In the genomic region with DNA sequence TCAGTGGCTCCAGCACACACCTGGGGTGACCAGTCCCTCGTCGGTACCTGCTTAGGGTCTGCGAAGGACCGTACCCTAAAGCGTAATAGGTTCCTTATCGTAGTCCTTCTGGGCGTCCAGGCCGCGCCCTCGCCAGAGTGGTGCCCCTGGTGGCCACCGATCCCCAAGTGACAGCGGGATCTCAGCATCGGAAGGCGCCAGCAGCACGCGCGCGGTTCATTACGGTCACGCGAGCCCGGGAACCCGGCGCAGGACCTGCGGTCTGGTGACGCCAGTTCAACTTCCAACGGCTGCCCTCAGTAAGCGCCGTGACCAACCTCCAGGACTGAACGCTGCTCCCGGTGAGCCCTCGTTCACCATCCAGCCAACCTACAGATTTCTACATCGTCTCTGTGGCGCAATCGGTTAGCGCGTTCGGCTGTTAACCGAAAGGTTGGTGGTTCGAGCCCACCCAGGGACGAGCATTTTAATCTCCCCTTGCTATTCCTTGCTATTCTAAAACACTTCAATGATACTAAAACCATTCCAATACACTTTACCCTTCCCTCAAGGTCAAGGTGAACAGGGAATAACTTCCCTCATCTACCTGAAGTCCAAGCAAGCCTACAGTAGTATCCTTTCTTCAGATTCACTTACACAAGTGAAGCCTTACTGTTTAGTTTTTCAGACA, we compare ENCODE assay signal across 8 mouse cellular contexts. TPM values are rescaled to one million over a fixed set of nuclear protein-coding genes. Genes with fewer than 3 reads are reported as not detected.
DNase-seq lines count a peak whose midpoint lies in the region; ATAC-seq and TF ChIP-seq lines count a peak whose summit lies in the region.

No protein-coding gene starts in this region.

- peak; percentile 17 to 21 for DNase-seq in cerebellum, postnatal 25 days
- peak; percentile 56 for DNase-seq in embryo, embryonic 11.5 days (ENCODE audit: low read depth, low spot score)
- no peak for DNase-seq in heart, postnatal 0 days (ENCODE audit: low spot score)
- DNase-seq in cerebellum, adult 9-10 months, result no peak

- peak overlapping the region; percentile 18; the same call in 1 of the 2 replicates for H3K4me2 ChIP-seq in heart, postnatal 0 days (ENCODE audit: low read depth, low read length)
- H3K4me2 ChIP-seq in liver, embryonic 12.5 days, result peak overlapping the region; percentile 86
- H3K4me2 ChIP-seq in neural tube, embryonic 15.5 days, result peak overlapping the region; percentile 47

- no peak overlapping the region for H3K9ac ChIP-seq in heart, postnatal 0 days (replicated peaks; ENCODE audit: low read depth, low read length)
- H3K9ac ChIP-seq in liver, embryonic 12.5 days, result peak overlapping the region; percentile 58
- no peak overlapping the region for H3K9ac ChIP-seq in neural tube, embryonic 15.5 days (replicated peaks)

- H3K27me3 ChIP-seq in C2C12 (ENCODE audit: control insufficient read depth, insufficient read depth, insufficient read length), result no peaks in the 10 kb centered on the region
- H3K27me3 ChIP-seq in heart, postnatal 0 days (ENCODE audit: control insufficient read depth, insufficient read depth, low read length), result peaks cover 97% of the 10 kb centered on the region
- peaks cover 86% of the 10 kb centered on the region for H3K27me3 ChIP-seq in liver, embryonic 12.5 days (replicated peaks)
- H3K27me3 ChIP-seq in neural tube, embryonic 15.5 days (replicated peaks), result peaks cover 91% of the 10 kb centered on the region

- no peak overlapping the region for H3K27ac ChIP-seq in heart, postnatal 0 days (ENCODE audit: low read depth)
- H3K27ac ChIP-seq in liver, embryonic 12.5 days, result no peak overlapping the region
- no peak overlapping the region for H3K27ac ChIP-seq in neural tube, embryonic 15.5 days (replicated peaks)

- H3K9me3 ChIP-seq in heart, postnatal 0 days (replicated peaks; ENCODE audit: control insufficient read depth, low read length), result no peaks in the 10 kb centered on the region
- H3K9me3 ChIP-seq in liver, embryonic 12.5 days (replicated peaks), result no peaks in the 10 kb centered on the region
- no peaks in the 10 kb centered on the region for H3K9me3 ChIP-seq in neural tube, embryonic 15.5 days (replicated peaks)

- no peaks in the 10 kb centered on the region for H3K36me3 ChIP-seq in C2C12 (ENCODE audit: control insufficient read depth, insufficient read depth)
- no peaks in the 10 kb centered on the region for H3K36me3 ChIP-seq in heart, postnatal 0 days (replicated peaks; ENCODE audit: control insufficient read depth, insufficient read depth, low read length)
- no peaks in the 10 kb centered on the region for H3K36me3 ChIP-seq in liver, embryonic 12.5 days
- no peaks in the 10 kb centered on the region for H3K36me3 ChIP-seq in neural tube, embryonic 15.5 days

- H3K79me3 ChIP-seq in C2C12 (ENCODE audit: low read depth), result no peaks in the 10 kb centered on the region

- no peaks in the 10 kb centered on the region for H3K79me2 ChIP-seq in C2C12 (ENCODE audit: control insufficient read depth, insufficient read depth)

- H3K4me1 ChIP-seq in heart, postnatal 0 days (ENCODE audit: control insufficient read depth, insufficient read depth), result no peaks in the 10 kb centered on the region
- H3K4me1 ChIP-seq in liver, embryonic 12.5 days, result peaks cover 35% of the 10 kb centered on the region
- peaks cover 8% of the 10 kb centered on the region for H3K4me1 ChIP-seq in neural tube, embryonic 15.5 days

- no peak for TF ChIP-seq EP300 in heart, postnatal 0 days (IDR thresholded peaks at IDR 0.05; ENCODE audit: low read depth)

- ATAC-seq in cerebellum, adult (ENCODE audit: insufficient number of reproducible peaks, low FRiP score, low TSS enrichment), result no peak
- ATAC-seq in heart, postnatal 0 days (ENCODE audit: insufficient read depth, low read depth), result no peak
- ATAC-seq in liver, embryonic 12.5 days, result peak; percentile 79
- ATAC-seq in neural tube, embryonic 15.5 days (ENCODE audit: low FRiP score), result no peak

- no peak overlapping the region for H3K4me3 ChIP-seq in C2C12 (ENCODE audit: insufficient read depth, poor library complexity, severe bottlenecking)
- H3K4me3 ChIP-seq in heart, postnatal 0 days (ENCODE audit: low read depth, low read length), result peak overlapping the region; percentile 22
- peak overlapping the region; percentile 63 for H3K4me3 ChIP-seq in liver, embryonic 12.5 days
- peak overlapping the region; percentile 33 for H3K4me3 ChIP-seq in neural tube, embryonic 15.5 days (replicated peaks)

- TF ChIP-seq CTCF in C2C12 (IDR thresholded peaks at IDR 0.05; ENCODE audit: control insufficient read depth, insufficient read depth, insufficient read length), result no peak
- TF ChIP-seq CTCF in heart, postnatal 0 days (IDR thresholded peaks at IDR 0.05; ENCODE audit: low read depth), result peak; percentile 13; the same call in 1 of the 2 replicates

- H3ac ChIP-seq in C2C12 (ENCODE audit: control insufficient read depth, insufficient read length, low read depth), result peak overlapping the region; percentile 10

- WGBS in heart, postnatal 0 days, result 2% methylated on average over 41 of the region's 41 CpGs
- under 1% methylated on average over 41 of the region's 41 CpGs for WGBS in liver, embryonic 12.5 days (ENCODE audit: insufficient replicate concordance)
- WGBS in neural tube, embryonic 15.5 days, result under 1% methylated on average over 41 of the region's 41 CpGs

TF ChIP-seq in C2C12, 6 proteins besides CTCF, POLR2A, EP300 and RAD21:
- TF ChIP-seq MYOD1 (IDR thresholded peaks at IDR 0.05; ENCODE audit: control insufficient read depth, insufficient read length, low read depth), result no peak
- TF ChIP-seq CEBPB (IDR thresholded peaks at IDR 0.05; ENCODE audit: low read depth), result no peak
- no peak for TF ChIP-seq MYOG (IDR thresholded peaks at IDR 0.05; ENCODE audit: control insufficient read depth, extremely low read depth, insufficient read length)
- TF ChIP-seq MAX (IDR thresholded peaks at IDR 0.05), result no peak
- TF ChIP-seq FOSL1 (IDR thresholded peaks at IDR 0.05; ENCODE audit: insufficient read depth, low read length, poor library complexity, severe bottlenecking), result no peak
- TF ChIP-seq USF1 (IDR thresholded peaks at IDR 0.05; ENCODE audit: low read depth), result no peak

RNA-seq across cellular contexts. Expression of a gene that starts 50.1 kb away (rescaled TPM):
- polyA plus RNA-seq in C2C12 (2012; fragmentation: generic; extraction: Trizol), result not detected
- not detected in 2 replicates for total RNA-seq in heart, postnatal 0 days (2014; rRNA removed; ENCODE audit: low replicate concordance)
- polyA plus RNA-seq in heart, postnatal 0 days (2015; fragmentation: Nextera tagmentation; extraction: Ambion mirVana), result 0.40 and 0.41 TPM in 2 replicates
- not detected in 2 replicates for polyA plus RNA-seq in liver, embryonic 12.5 days (2016; fragmentation: Nextera tagmentation; extraction: Ambion mirVana)
- not detected in 2 replicates for polyA plus RNA-seq in neural tube, embryonic 15.5 days (2015; fragmentation: Nextera tagmentation; extraction: Ambion mirVana)

Comparison
In these comparisons a context has a peak if more than half of its experiments do, and no peak if none do; other contexts are left out.
1. DNase-seq: peak in cerebellum, postnatal 25 days (2 of 2) and embryo, embryonic 11.5 days (single experiment); none in heart, postnatal 0 days (single experiment) and cerebellum, adult 9-10 months (single experiment).
2. H3K4me2 ChIP-seq: peak in every context shown above with its lines; median percentile 86 in liver, embryonic 12.5 days; 47 in neural tube, embryonic 15.5 days; 18 in heart, postnatal 0 days.